Mouse (Mus musculus) hindbrain, embryonic 16.5 days (tissue): ENCODE data around the gene Pycr2. TPM values are rescaled to one million over a fixed set of nuclear protein-coding genes. Genes with fewer than 3 reads are reported as not detected.

Experiments used
- ATAC-seq: fragments of 200-750 bp; cut with Nextera tagmentation; 2 replicates; pipeline ENCODE4 v1.8.0; 2017; ENCODE audit warnings: moderate TSS enrichment, moderate library complexity
- H3K27ac ChIP-seq: fragments of 300-500 bp; sonication (generic); 2 replicates; pipeline ENCODE4 v1.5.1; 2014; ENCODE audit warnings: low read depth, mild to moderate bottlenecking, control low read depth, low read length, moderate library complexity
- H3K27me3 ChIP-seq: fragments of 300-500 bp; sonication (generic); replicated peaks from 2 replicates; pipeline ENCODE4 v1.6.1; 2014; ENCODE audit warnings: low read length; ENCODE audit not compliant: control insufficient read depth, insufficient read depth
- H3K36me3 ChIP-seq: fragments of 300-500 bp; sonication (generic); 2 replicates; pipeline ENCODE4 v1.6.1; 2014; ENCODE audit warnings: mild to moderate bottlenecking, low read length, moderate library complexity, mixed read lengths; ENCODE audit not compliant: control insufficient read depth, insufficient read depth
- H3K4me1 ChIP-seq: fragments of 300-500 bp; sonication (generic); 2 replicates; pipeline ENCODE4 v1.6.1; 2014; ENCODE audit warnings: low read depth, low read length; ENCODE audit not compliant: control insufficient read depth, insufficient read depth
- H3K4me2 ChIP-seq: fragments of 300-500 bp; sonication (generic); 2 replicates; pipeline ENCODE4 v1.6.1; 2014; ENCODE audit warnings: mild to moderate bottlenecking, low read length, control low read depth, moderate library complexity
- H3K4me3 ChIP-seq: fragments of 300-500 bp; sonication (generic); 2 replicates; pipeline ENCODE4 v1.5.1; 2014; ENCODE audit warnings: mild to moderate bottlenecking, low read length, control low read depth, moderate library complexity
- H3K9ac ChIP-seq: fragments of 300-500 bp; sonication (generic); 2 replicates; pipeline ENCODE4 v1.6.1; 2014; ENCODE audit warnings: low read depth, mild to moderate bottlenecking, control low read depth, low read length, moderate library complexity
- H3K9me3 ChIP-seq: fragments of 300-500 bp; sonication (generic); 2 replicates; pipeline ENCODE4 v1.6.1; 2014; ENCODE audit warnings: mild to moderate bottlenecking, low read length, moderate library complexity; ENCODE audit not compliant: control insufficient read depth
- WGBS: fragments of 180-500 bp; shearing (Covaris S2); extraction: QIAGEN DNeasy Blood & Tissue Kit; methylation state at CpG from one replicate; pipeline ENCODE4 v1.1.7; 2014; 5-methylcytosine and 5-hydroxymethylcytosine counted together
- polyA plus RNA-seq: library from polyadenylated mRNA; unstranded; fragments of >200 nt; fragmentation: Nextera tagmentation; extraction: Ambion mirVana; gene quantifications from 2 replicates; pipeline ENCODE4 v1.2.1, GENCODE M21; 2015

Pycr2 gene
- polyA plus RNA-seq, result 74.6 and 75.6 TPM in 2 replicates

DNA sequence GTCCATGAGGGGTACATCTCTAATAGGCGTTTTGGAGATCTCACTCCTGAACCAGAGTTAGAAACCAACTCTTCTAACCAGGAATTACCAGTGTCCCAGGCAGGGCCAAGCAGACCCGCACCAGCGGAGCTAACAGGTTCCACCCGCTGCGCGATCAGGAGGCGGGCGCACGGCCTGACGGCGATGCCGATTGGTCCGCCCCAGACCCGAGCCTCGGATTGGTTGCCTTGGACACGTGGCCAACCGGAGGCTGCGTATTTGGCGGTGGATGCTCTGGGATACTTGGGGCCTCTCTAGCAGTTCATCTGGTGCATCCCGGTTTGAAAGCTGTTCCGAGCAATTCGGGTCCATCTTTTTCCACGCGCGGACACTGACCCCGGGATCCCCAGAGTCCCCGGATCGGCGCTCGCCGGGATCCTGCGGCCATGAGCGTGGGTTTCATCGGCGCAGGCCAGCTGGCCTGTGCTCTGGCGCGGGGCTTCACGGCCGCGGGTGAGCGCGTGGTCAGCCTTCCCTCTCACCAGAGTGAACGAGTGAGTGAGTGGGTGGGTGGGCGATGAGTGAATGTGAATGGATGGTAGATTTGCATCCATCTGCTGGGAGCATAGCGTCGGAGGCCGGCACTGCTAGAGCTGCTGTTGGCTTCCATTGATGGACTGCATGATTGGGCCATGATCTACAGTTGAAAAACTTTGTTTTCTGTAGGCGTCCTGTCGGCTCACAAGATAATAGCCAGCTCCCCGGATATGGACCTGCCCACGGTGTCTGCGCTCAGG lies at the start of gene Pycr2:
Gene Pycr2, plus strand, starts transcription at position 255 of the 776 bp plus-strand sequence.
- peak; percentile 99 for ATAC-seq
- Histone ChIP-seq H3K4me2 (peak within 1 kb of the TSS; percentile 73), H3K4me1 (peaks cover 13% of the 10 kb centered on the region), H3K9me3 (no peaks in the 10 kb centered on the region), H3K27ac (peak within 1 kb of the TSS; percentile 83), H3K9ac (peak within 1 kb of the TSS; percentile 90), H3K27me3 (no peaks in the 10 kb centered on the region), H3K4me3 (peak within 1 kb of the TSS; percentile 67), H3K36me3 (peaks cover 24% of the 10 kb centered on the region)
- WGBS, result under 1% methylated on average over 52 of the region's 52 CpGs

GRCm38 (mm10) chr1:180858763-180859162 lies 45.3 kb upstream of the Pycr2 start:
- no peak overlapping the region for H3K4me2 ChIP-seq
- H3K9ac ChIP-seq, result no peak overlapping the region
- H3K4me3 ChIP-seq, result no peak overlapping the region
- H3K4me1 ChIP-seq, result no peaks in the 10 kb centered on the region
- H3K36me3 ChIP-seq, result peaks cover 51% of the 10 kb centered on the region
- H3K27ac ChIP-seq, result no peak overlapping the region
- ATAC-seq, result no peak
- no peaks in the 10 kb centered on the region for H3K27me3 ChIP-seq
- H3K9me3 ChIP-seq, result no peaks in the 10 kb centered on the region

GRCm38 (mm10) chr1:180860030-180860429 lies 44.1 kb upstream of the Pycr2 start:
- no peak overlapping the region for H3K4me2 ChIP-seq
- no peak overlapping the region for H3K9ac ChIP-seq
- no peak overlapping the region for H3K27ac ChIP-seq
- ATAC-seq, result no peak
- no peaks in the 10 kb centered on the region for H3K4me1 ChIP-seq
- WGBS, result 93% methylated on average over 6 of the region's 6 CpGs
- H3K9me3 ChIP-seq, result no peaks in the 10 kb centered on the region
- H3K36me3 ChIP-seq, result peaks cover 56% of the 10 kb centered on the region
- no peak overlapping the region for H3K4me3 ChIP-seq
- no peaks in the 10 kb centered on the region for H3K27me3 ChIP-seq

- WGBS, result 8% methylated on average over 1 of the region's 1 CpGs
These were observed 40.5 kb upstream of the Pycr2 start for GRCm38 (mm10) chr1:180863606-180864005.

GRCm38 (mm10) chr1:180866001-180866400 lies 38.1 kb upstream of the Pycr2 start:
- H3K27ac ChIP-seq, result no peak overlapping the region
- no peaks in the 10 kb centered on the region for H3K27me3 ChIP-seq
- no peaks in the 10 kb centered on the region for H3K4me1 ChIP-seq
- H3K36me3 ChIP-seq, result peaks cover 23% of the 10 kb centered on the region
- H3K4me2 ChIP-seq, result no peak overlapping the region
- no peak overlapping the region for H3K4me3 ChIP-seq
- no peak overlapping the region for H3K9ac ChIP-seq
- no peak for ATAC-seq
- 85% methylated on average over 7 of the region's 7 CpGs for WGBS
- no peaks in the 10 kb centered on the region for H3K9me3 ChIP-seq

More at GRCm38 (mm10) chr1:180863606-180864005, 40.5 kb upstream of the Pycr2 start:
- Histone ChIP-seq H3K9ac (no peak overlapping the region), H3K27me3 (no peaks in the 10 kb centered on the region), H3K4me2 (no peak overlapping the region), H3K4me1 (no peaks in the 10 kb centered on the region), H3K4me3 (no peak overlapping the region), H3K27ac (no peak overlapping the region), H3K9me3 (no peaks in the 10 kb centered on the region), H3K36me3 (peaks cover 44% of the 10 kb centered on the region)
- ATAC-seq, result no peak

DNA sequence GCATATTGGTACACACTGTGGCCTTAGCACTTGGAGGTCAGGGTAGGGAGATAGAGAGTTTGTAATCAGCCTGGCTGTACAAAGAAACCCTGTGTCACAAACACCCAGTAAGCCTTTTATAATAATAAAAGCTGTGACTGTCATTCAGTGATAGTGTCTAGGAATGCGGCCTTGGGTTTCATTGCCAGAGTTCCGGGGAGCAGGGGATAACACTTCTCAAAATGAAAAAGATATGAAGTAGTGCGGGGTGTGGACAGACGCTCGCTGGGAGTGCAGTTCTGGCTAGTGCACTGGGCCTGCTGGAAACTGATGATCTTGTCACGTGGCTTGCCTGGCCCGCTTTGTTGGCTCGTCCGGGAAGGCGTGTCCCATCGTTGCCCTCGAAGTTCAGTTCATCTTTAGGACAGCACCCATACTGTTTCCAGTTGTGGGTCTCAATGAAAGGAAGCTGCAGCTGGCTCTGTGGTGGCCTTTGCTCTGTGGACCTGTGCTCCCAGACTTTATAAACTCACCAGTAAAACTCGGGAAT lies 33.9 kb upstream of the Pycr2 start:
- Histone ChIP-seq H3K27ac (no peak overlapping the region), H3K4me1 (no peaks in the 10 kb centered on the region), H3K27me3 (no peaks in the 10 kb centered on the region), H3K9ac (no peak overlapping the region), H3K4me3 (no peak overlapping the region), H3K9me3 (no peaks in the 10 kb centered on the region), H3K4me2 (no peak overlapping the region), H3K36me3 (peaks cover 6% of the 10 kb centered on the region; the same call in 1 of the 2 replicates)
- ATAC-seq, result no peak
- WGBS, result 77% methylated on average over 13 of the region's 13 CpGs

DNA sequence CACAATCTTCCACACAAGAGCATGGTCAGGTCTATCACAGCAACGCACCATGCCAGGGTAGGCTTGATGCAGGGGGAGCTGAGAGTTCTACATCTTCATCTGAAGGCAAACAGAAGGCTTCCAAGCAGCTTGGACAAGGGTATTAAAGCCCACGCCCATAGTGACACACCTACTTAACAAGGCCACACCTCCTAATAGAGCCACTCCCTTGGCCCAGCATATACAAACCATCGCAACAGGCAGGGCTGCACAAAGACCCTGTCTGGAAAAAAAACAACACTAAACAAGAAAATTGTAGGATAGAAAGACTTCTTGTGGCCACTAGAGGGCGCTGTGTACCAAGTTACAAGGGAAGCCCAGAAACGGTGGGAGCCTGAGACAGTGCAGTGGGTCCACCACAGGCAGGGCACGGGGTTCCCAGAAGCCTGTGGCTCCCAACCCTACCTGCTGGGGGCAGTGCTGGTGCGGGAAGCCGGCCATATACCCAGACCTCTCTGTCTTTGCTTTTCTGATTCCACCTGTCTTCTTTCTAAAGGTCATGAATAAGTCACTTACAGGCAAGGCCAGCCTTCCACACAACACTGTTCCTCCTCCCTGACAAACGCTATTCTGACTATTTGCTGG lies 30.1 kb upstream of the Pycr2 start:
- ATAC-seq, result no peak
- Histone ChIP-seq H3K27ac (no peak overlapping the region), H3K4me1 (no peaks in the 10 kb centered on the region), H3K9ac (no peak overlapping the region), H3K4me3 (no peak overlapping the region), H3K36me3 (no peaks in the 10 kb centered on the region), H3K4me2 (no peak overlapping the region), H3K9me3 (no peaks in the 10 kb centered on the region), H3K27me3 (no peaks in the 10 kb centered on the region)
- 19% methylated on average over 9 of the region's 9 CpGs for WGBS

- Histone ChIP-seq H3K27me3 (no peaks in the 10 kb centered on the region), H3K4me3 (no peak overlapping the region), H3K4me1 (no peaks in the 10 kb centered on the region), H3K36me3 (no peaks in the 10 kb centered on the region), H3K9ac (no peak overlapping the region), H3K27ac (no peak overlapping the region), H3K4me2 (no peak overlapping the region), H3K9me3 (no peaks in the 10 kb centered on the region)
- 78% methylated on average over 2 of the region's 2 CpGs for WGBS
- no peak for ATAC-seq
These were observed 29.5 kb upstream of the Pycr2 start for GRCm38 (mm10) chr1:180874615-180875014.

DNA sequence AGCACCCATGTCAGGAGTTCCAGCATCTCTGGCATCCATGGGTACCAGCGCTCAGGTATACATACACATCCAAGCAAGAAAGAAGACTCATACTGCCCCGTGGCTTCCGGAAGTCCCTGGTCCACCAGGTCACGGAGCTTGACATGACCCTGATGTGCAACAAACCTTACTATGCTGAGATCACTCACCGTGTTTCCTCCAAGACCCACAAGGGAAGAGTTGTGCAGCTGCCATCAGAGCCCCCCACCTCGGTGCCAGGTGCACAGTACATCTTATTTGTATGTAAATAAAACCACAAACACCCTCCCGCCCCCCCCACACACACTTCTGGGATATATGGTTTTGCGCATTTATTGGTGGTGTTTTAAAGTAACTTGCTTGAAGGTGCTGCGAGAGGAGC lies 29.0 kb upstream of the Pycr2 start:
- Histone ChIP-seq H3K36me3 (no peaks in the 10 kb centered on the region), H3K4me1 (no peaks in the 10 kb centered on the region), H3K4me2 (no peak overlapping the region), H3K27ac (no peak overlapping the region), H3K9me3 (no peaks in the 10 kb centered on the region), H3K27me3 (no peaks in the 10 kb centered on the region), H3K9ac (no peak overlapping the region), H3K4me3 (no peak overlapping the region)
- no peak for ATAC-seq
- 87% methylated on average over 9 of the region's 9 CpGs for WGBS
